Mouse (Mus musculus): ENCODE measurements around the gene Lsamp.

DNA sequence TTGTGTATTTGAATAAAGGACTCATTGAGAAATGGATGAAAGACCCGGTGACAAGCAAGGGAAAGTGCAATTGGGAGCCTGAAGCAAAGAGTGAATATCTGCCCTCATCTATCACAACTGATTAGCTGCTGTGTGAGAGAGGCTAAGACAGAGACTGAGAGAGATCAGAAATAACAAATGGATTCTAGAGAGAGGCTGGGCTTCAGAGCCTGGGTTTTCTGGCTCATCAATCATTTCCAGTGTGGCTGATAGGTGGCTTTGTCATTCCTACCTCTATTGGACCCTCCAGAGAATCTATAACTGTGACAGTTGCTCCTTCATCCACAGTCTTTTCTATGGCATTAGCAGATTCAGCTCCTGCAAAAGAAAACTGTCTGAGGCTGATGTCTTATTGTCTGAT, 198.8 kb downstream of the Lsamp start:
- TF ChIP-seq POLR2A (IDR thresholded peaks at IDR 0.05; ENCODE audit: insufficient read length, low read depth) (no peak), USF1 (IDR thresholded peaks at IDR 0.05; ENCODE audit: low read depth) (no peak), MAX (IDR thresholded peaks at IDR 0.05; ENCODE audit: low read depth) (no peak)
